Mouse (Mus musculus): Measurements from ENCODE around the gene Cdrt4.

The Cdrt4 gene

GRCm38 (mm10) chr11:63029148-63029714 lies 78.2 kb downstream of the Cdrt4 start:
- intact Hi-C loops (cut with DNase I), result loop anchor here (5.0 kb wide), 1 partner anchor 103 kb away; no protein-coding TSS in a partner anchor

GRCm38 (mm10) chr11:63029721-63030120 lies 78.7 kb downstream of the Cdrt4 start:
- intact Hi-C loops (cut with DNase I), result loop anchor here (5.0 kb wide), 1 partner anchor 103 kb away; no protein-coding TSS in a partner anchor

- intact Hi-C loops (cut with DNase I), result no loop called here
Observed at GRCm38 (mm10) chr11:63035420-63036211, 84.6 kb downstream of the Cdrt4 start.

- intact Hi-C loops (cut with DNase I), result no loop called here
Observed at GRCm38 (mm10) chr11:63040002-63040661, 89.1 kb downstream of the Cdrt4 start.

Data from adrenal gland (tissue).